ENCODE assay signal across 8 mouse cellular contexts in the genomic region with DNA sequence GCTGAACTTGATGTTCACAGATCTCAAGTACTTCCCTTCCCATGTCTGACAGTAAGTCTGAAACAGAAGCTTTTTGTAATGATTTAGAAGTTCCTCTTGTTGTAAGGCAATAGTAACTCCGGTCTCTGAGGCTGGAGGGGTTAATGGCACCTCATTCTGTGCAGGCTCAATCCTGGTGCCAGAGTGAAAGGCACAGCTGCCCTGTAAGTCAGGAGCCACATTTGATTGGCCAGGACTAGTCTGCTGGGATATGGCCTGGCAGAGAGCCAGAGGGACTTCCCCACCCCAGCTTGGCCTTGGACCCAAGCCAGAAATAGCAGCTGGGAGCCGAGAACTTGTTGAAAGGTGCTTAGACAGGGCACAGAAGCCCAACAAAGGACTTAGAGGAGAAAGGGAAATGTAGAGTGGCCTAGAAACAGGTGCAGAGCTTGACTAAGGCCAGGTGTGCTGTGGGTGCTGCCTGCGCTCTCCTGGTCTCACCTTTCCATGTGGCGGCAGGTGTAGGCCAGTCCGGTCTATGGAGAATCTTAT. TPM values are rescaled to one million over a fixed set of nuclear protein-coding genes. Genes with fewer than 3 reads are reported as not detected.
DNase-seq lines count a peak whose midpoint lies in the region; ATAC-seq lines count a peak whose summit lies in the region.

No protein-coding gene starts in this region.

- 33% methylated on average over 5 of the region's 5 CpGs for WGBS in heart, embryonic 15.5 days
- WGBS in liver, embryonic 16.5 days (ENCODE audit: insufficient replicate concordance), result 69% methylated on average over 5 of the region's 5 CpGs

- peaks cover 32% of the 10 kb centered on the region for H3K36me3 ChIP-seq in heart, embryonic 15.5 days
- H3K36me3 ChIP-seq in liver, embryonic 16.5 days (ENCODE audit: control insufficient read depth, insufficient read depth), result peaks cover 14% of the 10 kb centered on the region

- H3K4me1 ChIP-seq in heart, embryonic 15.5 days (replicated peaks), result peaks cover 34% of the 10 kb centered on the region
- H3K4me1 ChIP-seq in liver, embryonic 16.5 days (ENCODE audit: control insufficient read depth, low read depth, low read length), result no peaks in the 10 kb centered on the region; the same call in 1 of the 2 replicates

- H3K27me3 ChIP-seq in heart, embryonic 15.5 days, result peaks cover 22% of the 10 kb centered on the region
- H3K27me3 ChIP-seq in liver, embryonic 16.5 days (ENCODE audit: control insufficient read depth, insufficient read depth, low read depth, low read length), result no peaks in the 10 kb centered on the region

- H3K9ac ChIP-seq in heart, embryonic 15.5 days, result no peak overlapping the region
- no peak overlapping the region for H3K9ac ChIP-seq in liver, embryonic 16.5 days (ENCODE audit: low read depth, low read length)

- no peak overlapping the region for H3K4me2 ChIP-seq in heart, embryonic 15.5 days
- no peak overlapping the region for H3K4me2 ChIP-seq in liver, embryonic 16.5 days (ENCODE audit: low read depth, low read length)

- H3K9me3 ChIP-seq in heart, embryonic 15.5 days (replicated peaks), result no peaks in the 10 kb centered on the region
- no peaks in the 10 kb centered on the region for H3K9me3 ChIP-seq in liver, embryonic 16.5 days (replicated peaks; ENCODE audit: control insufficient read depth, low read length)

- ATAC-seq in heart, embryonic 15.5 days (replicated peaks; ENCODE audit: insufficient number of reproducible peaks, insufficient read depth, low FRiP score, low read depth), result peak; percentile 92
- peak; percentile 85 for ATAC-seq in liver, embryonic 16.5 days (ENCODE audit: low read depth)

- DNase-seq in 3T3-L1 (ENCODE audit: low read depth, low spot score), result peak; percentile 47
- DNase-seq in adrenal gland, adult (ENCODE audit: inconsistent age in 2 of 2, low spot score in 1 of 2), result peak; percentile 84 to 95
- DNase-seq in fat pad, adult 2 months (ENCODE audit: extremely low read depth, low read depth, low spot score), result peak; percentile 46
- peak; percentile 92 to 94 for DNase-seq in kidney, postnatal 25 days
- peak; percentile 87 for DNase-seq in ovary, adult 18-20 months (ENCODE audit: low spot score)
- DNase-seq in thymus, postnatal 0 days (ENCODE audit: low spot score), result peak; percentile 5

- H3K4me3 ChIP-seq in heart, embryonic 15.5 days, result no peak overlapping the region
- no peak overlapping the region for H3K4me3 ChIP-seq in liver, embryonic 16.5 days (ENCODE audit: low read depth, low read length)

- H3K27ac ChIP-seq in heart, embryonic 15.5 days, result no peak overlapping the region
- no peak overlapping the region for H3K27ac ChIP-seq in liver, embryonic 16.5 days (ENCODE audit: low read length)

RNA-seq across cellular contexts. Expression of a gene that starts 34.3 kb away (rescaled TPM):
- polyA plus RNA-seq in heart, embryonic 15.5 days (2015; fragmentation: Nextera tagmentation; extraction: Ambion mirVana), result 9.9 and 10.9 TPM in 2 replicates
- polyA plus RNA-seq in liver, embryonic 16.5 days (2015; fragmentation: Nextera tagmentation; extraction: Ambion mirVana), result 6.3 and 7.0 TPM in 2 replicates
- 16.4 and 18.6 TPM in 2 replicates for polyA plus RNA-seq in thymus, postnatal 0 days (2015; fragmentation: Nextera tagmentation; extraction: Ambion mirVana)

RNA-seq across cellular contexts. Expression of a gene that starts 54.2 kb away (rescaled TPM):
- polyA plus RNA-seq in heart, embryonic 15.5 days (2015; fragmentation: Nextera tagmentation; extraction: Ambion mirVana), result 0.15 and 0.36 TPM in 2 replicates
- polyA plus RNA-seq in liver, embryonic 16.5 days (2015; fragmentation: Nextera tagmentation; extraction: Ambion mirVana), result 0.28 and 0.30 TPM in 2 replicates
- 0.12 and 0.17 TPM in 2 replicates for polyA plus RNA-seq in thymus, postnatal 0 days (2015; fragmentation: Nextera tagmentation; extraction: Ambion mirVana)

RNA-seq across cellular contexts. Expression of a gene that starts 55.3 kb away (rescaled TPM):
- 0.77 and 2.8 TPM in 2 replicates for polyA plus RNA-seq in heart, embryonic 15.5 days (2015; fragmentation: Nextera tagmentation; extraction: Ambion mirVana)
- 0.65 and 0.92 TPM in 2 replicates for polyA plus RNA-seq in liver, embryonic 16.5 days (2015; fragmentation: Nextera tagmentation; extraction: Ambion mirVana)
- polyA plus RNA-seq in thymus, postnatal 0 days (2015; fragmentation: Nextera tagmentation; extraction: Ambion mirVana), result 1.2 and 1.6 TPM in 2 replicates

Comparison
In these comparisons a context has a peak if more than half of its experiments do, and no peak if none do; other contexts are left out.
1. DNase-seq: peak in every context shown above with its lines; median percentile 93 in kidney, postnatal 25 days; 90 in adrenal gland, adult; 87 in ovary, adult 18-20 months; 47 in 3T3-L1; 46 in fat pad, adult 2 months; 5 in thymus, postnatal 0 days.